Mouse (Mus musculus): ENCODE measurements around the gene Klhl6. TPM values are rescaled to one million over a fixed set of nuclear protein-coding genes. Genes with fewer than 3 reads are reported as not detected.

Gene Klhl6
- polyA plus RNA-seq, 1 experiment from 2014 or later: 31.0 TPM

GRCm38 (mm10) chr16:19977282-19977681, 5.6 kb downstream of the Klhl6 start:
- Histone ChIP-seq H3K27ac (ENCODE audit: low read length) (no peak overlapping the region), H3K27me3 (ENCODE audit: control insufficient read depth, insufficient read depth, low read length) (no peaks in the 10 kb centered on the region), H3K9ac (ENCODE audit: low read length) (no peak overlapping the region), H3K4me2 (ENCODE audit: low read depth, low read length) (no peak overlapping the region), H3K4me3 (ENCODE audit: low read length) (no peak overlapping the region), H3K4me1 (ENCODE audit: control insufficient read depth, insufficient read depth, low read length) (peaks cover 8% of the 10 kb centered on the region; the same call in 1 of the 2 replicates), H3K36me3 (ENCODE audit: control insufficient read depth, insufficient read depth) (peaks cover 2% of the 10 kb centered on the region), H3K9me3 (replicated peaks; ENCODE audit: control insufficient read depth, low read length) (0 out of 2 replicates have a peak, but pooled peaks cover under 1% of the 10 kb centered on the region)
- ATAC-seq (replicated peaks; ENCODE audit: extremely low read depth, insufficient read depth, low FRiP score): no peak
- WGBS: 62% methylated on average over 5 of the region's 5 CpGs

GRCm38 (mm10) chr16:19976825-19977224, 6.0 kb downstream of the Klhl6 start:
- Histone ChIP-seq H3K9me3 (replicated peaks; ENCODE audit: control insufficient read depth, low read length) (peaks cover 4% of the 10 kb centered on the region; the same call in 1 of the 2 replicates), H3K4me2 (ENCODE audit: low read depth, low read length) (no peak overlapping the region), H3K27ac (ENCODE audit: low read length) (no peak overlapping the region), H3K4me3 (ENCODE audit: low read length) (no peak overlapping the region), H3K4me1 (ENCODE audit: control insufficient read depth, insufficient read depth, low read length) (peaks cover 8% of the 10 kb centered on the region; the same call in 1 of the 2 replicates), H3K9ac (ENCODE audit: low read length) (no peak overlapping the region), H3K36me3 (ENCODE audit: control insufficient read depth, insufficient read depth) (peaks cover 4% of the 10 kb centered on the region), H3K27me3 (ENCODE audit: control insufficient read depth, insufficient read depth, low read length) (no peaks in the 10 kb centered on the region)
- no peak for ATAC-seq (replicated peaks; ENCODE audit: extremely low read depth, insufficient read depth, low FRiP score)
- 59% methylated on average over 4 of the region's 4 CpGs for WGBS

- Histone ChIP-seq H3K9me3 (replicated peaks; ENCODE audit: control insufficient read depth, low read length) (peaks cover 4% of the 10 kb centered on the region; the same call in 1 of the 2 replicates), H3K27me3 (ENCODE audit: control insufficient read depth, insufficient read depth, low read length) (no peaks in the 10 kb centered on the region), H3K4me2 (ENCODE audit: low read depth, low read length) (no peak overlapping the region), H3K27ac (ENCODE audit: low read length) (no peak overlapping the region), H3K4me3 (ENCODE audit: low read length) (no peak overlapping the region), H3K36me3 (ENCODE audit: control insufficient read depth, insufficient read depth) (peaks cover 4% of the 10 kb centered on the region), H3K9ac (ENCODE audit: low read length) (no peak overlapping the region), H3K4me1 (ENCODE audit: control insufficient read depth, insufficient read depth, low read length) (0 out of 2 replicates have a peak, but pooled peaks cover 5% of the 10 kb centered on the region)
- WGBS: 67% methylated on average over 4 of the region's 4 CpGs
- no peak for ATAC-seq (replicated peaks; ENCODE audit: extremely low read depth, insufficient read depth, low FRiP score)
Observed at GRCm38 (mm10) chr16:19975432-19975831, 7.4 kb downstream of the Klhl6 start.

GRCm38 (mm10) chr16:19973480-19973879, 9.4 kb downstream of the Klhl6 start:
- no peaks in the 10 kb centered on the region for H3K27me3 ChIP-seq (ENCODE audit: control insufficient read depth, insufficient read depth, low read length)
- 74% methylated on average over 1 of the region's 1 CpGs for WGBS
- no peak overlapping the region for H3K4me3 ChIP-seq (ENCODE audit: low read length)
- ATAC-seq (replicated peaks; ENCODE audit: extremely low read depth, insufficient read depth, low FRiP score): no peak
- H3K9ac ChIP-seq (ENCODE audit: low read length): no peak overlapping the region
- peaks cover 4% of the 10 kb centered on the region; the same call in 1 of the 2 replicates for H3K9me3 ChIP-seq (replicated peaks; ENCODE audit: control insufficient read depth, low read length)
- no peak overlapping the region for H3K4me2 ChIP-seq (ENCODE audit: low read depth, low read length)
- H3K4me1 ChIP-seq (ENCODE audit: control insufficient read depth, insufficient read depth, low read length): 0 out of 2 replicates have a peak, but pooled peaks cover 3% of the 10 kb centered on the region
- H3K36me3 ChIP-seq (ENCODE audit: control insufficient read depth, insufficient read depth): peaks cover 4% of the 10 kb centered on the region
- H3K27ac ChIP-seq (ENCODE audit: low read length): no peak overlapping the region

GRCm38 (mm10) chr16:19972736-19973350, 10.0 kb downstream of the Klhl6 start:
- Histone ChIP-seq H3K27me3 (ENCODE audit: control insufficient read depth, insufficient read depth, low read length) (no peaks in the 10 kb centered on the region), H3K9ac (ENCODE audit: low read length) (no peak overlapping the region), H3K4me2 (ENCODE audit: low read depth, low read length) (no peak overlapping the region), H3K4me1 (ENCODE audit: control insufficient read depth, insufficient read depth, low read length) (0 out of 2 replicates have a peak, but pooled peaks cover 3% of the 10 kb centered on the region), H3K27ac (ENCODE audit: low read length) (no peak overlapping the region), H3K4me3 (ENCODE audit: low read length) (no peak overlapping the region), H3K36me3 (ENCODE audit: control insufficient read depth, insufficient read depth) (peaks cover 4% of the 10 kb centered on the region), H3K9me3 (replicated peaks; ENCODE audit: control insufficient read depth, low read length) (peaks cover 4% of the 10 kb centered on the region; the same call in 1 of the 2 replicates)
- ATAC-seq (replicated peaks; ENCODE audit: extremely low read depth, insufficient read depth, low FRiP score): no peak

- Histone ChIP-seq H3K27ac (ENCODE audit: low read length) (no peak overlapping the region), H3K27me3 (ENCODE audit: control insufficient read depth, insufficient read depth, low read length) (no peaks in the 10 kb centered on the region), H3K4me3 (ENCODE audit: low read length) (no peak overlapping the region), H3K4me1 (ENCODE audit: control insufficient read depth, insufficient read depth, low read length) (no peaks in the 10 kb centered on the region), H3K9ac (ENCODE audit: low read length) (no peak overlapping the region), H3K36me3 (ENCODE audit: control insufficient read depth, insufficient read depth) (peaks cover 4% of the 10 kb centered on the region), H3K9me3 (replicated peaks; ENCODE audit: control insufficient read depth, low read length) (peaks cover 4% of the 10 kb centered on the region; the same call in 1 of the 2 replicates), H3K4me2 (ENCODE audit: low read depth, low read length) (no peak overlapping the region)
- 78% methylated on average over 5 of the region's 5 CpGs for WGBS
- ATAC-seq (replicated peaks; ENCODE audit: extremely low read depth, insufficient read depth, low FRiP score): no peak
Observed at GRCm38 (mm10) chr16:19969506-19969905, 13.3 kb downstream of the Klhl6 start.

- no peak for ATAC-seq (replicated peaks; ENCODE audit: extremely low read depth, insufficient read depth, low FRiP score)
- Histone ChIP-seq H3K4me3 (ENCODE audit: low read length) (no peak overlapping the region), H3K36me3 (ENCODE audit: control insufficient read depth, insufficient read depth) (peaks cover 4% of the 10 kb centered on the region), H3K4me2 (ENCODE audit: low read depth, low read length) (no peak overlapping the region), H3K27me3 (ENCODE audit: control insufficient read depth, insufficient read depth, low read length) (no peaks in the 10 kb centered on the region), H3K4me1 (ENCODE audit: control insufficient read depth, insufficient read depth, low read length) (no peaks in the 10 kb centered on the region), H3K27ac (ENCODE audit: low read length) (no peak overlapping the region), H3K9ac (ENCODE audit: low read length) (no peak overlapping the region), H3K9me3 (replicated peaks; ENCODE audit: control insufficient read depth, low read length) (peaks cover 4% of the 10 kb centered on the region; the same call in 1 of the 2 replicates)
- 92% methylated on average over 4 of the region's 4 CpGs for WGBS
Observed at GRCm38 (mm10) chr16:19968666-19969065, 14.2 kb downstream of the Klhl6 start.

- 91% methylated on average over 1 of the region's 1 CpGs for WGBS
- Histone ChIP-seq H3K4me1 (ENCODE audit: control insufficient read depth, insufficient read depth, low read length) (no peaks in the 10 kb centered on the region), H3K4me2 (ENCODE audit: low read depth, low read length) (no peak overlapping the region), H3K4me3 (ENCODE audit: low read length) (no peak overlapping the region), H3K27me3 (ENCODE audit: control insufficient read depth, insufficient read depth, low read length) (no peaks in the 10 kb centered on the region), H3K36me3 (ENCODE audit: control insufficient read depth, insufficient read depth) (peaks cover 4% of the 10 kb centered on the region), H3K27ac (ENCODE audit: low read length) (no peak overlapping the region), H3K9me3 (replicated peaks; ENCODE audit: control insufficient read depth, low read length) (peaks cover 4% of the 10 kb centered on the region; the same call in 1 of the 2 replicates), H3K9ac (ENCODE audit: low read length) (no peak overlapping the region)
- no peak for ATAC-seq (replicated peaks; ENCODE audit: extremely low read depth, insufficient read depth, low FRiP score)
Observed at GRCm38 (mm10) chr16:19967897-19968392, 14.9 kb downstream of the Klhl6 start.

GRCm38 (mm10) chr16:19966976-19967375, 15.9 kb downstream of the Klhl6 start:
- Histone ChIP-seq H3K4me1 (ENCODE audit: control insufficient read depth, insufficient read depth, low read length) (no peaks in the 10 kb centered on the region), H3K27ac (ENCODE audit: low read length) (peak overlapping the region; percentile 25)
- ATAC-seq (replicated peaks; ENCODE audit: extremely low read depth, insufficient read depth, low FRiP score): peak; percentile 52; the same call in 1 of the 2 replicates

More at GRCm38 (mm10) chr16:19966976-19967375, 15.9 kb downstream of the Klhl6 start:
- Histone ChIP-seq H3K9me3 (replicated peaks; ENCODE audit: control insufficient read depth, low read length) (peaks cover under 1% of the 10 kb centered on the region; the same call in 1 of the 2 replicates), H3K4me2 (ENCODE audit: low read depth, low read length) (no peak overlapping the region), H3K9ac (ENCODE audit: low read length) (no peak overlapping the region), H3K27me3 (ENCODE audit: control insufficient read depth, insufficient read depth, low read length) (no peaks in the 10 kb centered on the region), H3K4me3 (ENCODE audit: low read length) (no peak overlapping the region), H3K36me3 (ENCODE audit: control insufficient read depth, insufficient read depth) (no peaks in the 10 kb centered on the region)

Measured in heart, embryonic 16.5 days (tissue).